In the genomic region with DNA sequence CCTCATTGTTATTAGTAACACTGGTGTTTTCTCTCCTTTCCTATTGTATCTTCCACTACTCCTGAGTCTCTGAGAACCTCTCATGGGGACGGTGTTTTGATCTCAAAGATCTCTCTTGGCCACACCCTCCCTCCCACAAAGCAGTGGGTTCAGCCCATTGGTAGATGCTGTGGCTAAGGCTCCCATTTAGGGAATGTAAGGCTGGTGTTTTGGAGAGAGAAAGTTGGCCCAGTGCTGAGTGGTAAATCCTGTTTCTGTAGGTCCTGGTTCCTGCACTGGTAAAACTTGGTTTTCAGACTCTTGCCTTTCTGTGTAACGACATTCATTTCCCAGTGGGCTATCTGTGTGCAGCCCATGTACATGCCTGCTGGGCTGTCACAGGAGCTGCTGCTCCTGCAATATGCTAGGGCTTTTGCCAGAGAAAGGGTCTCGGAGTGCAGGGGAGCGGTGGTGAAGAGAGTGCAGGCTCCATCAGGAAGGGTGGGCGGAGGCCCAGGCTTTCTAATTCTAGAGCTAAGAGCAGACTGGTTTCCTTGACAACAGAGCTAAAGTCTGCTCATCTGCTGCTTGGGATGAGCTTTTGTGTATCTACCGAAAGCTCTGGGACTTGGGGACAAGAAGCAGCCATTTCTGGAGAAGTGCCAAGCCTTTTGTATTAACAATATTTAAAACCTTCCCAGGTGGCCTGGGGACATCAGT, we compare ENCODE assay signal across 10 mouse cellular contexts. TPM values are rescaled to one million over a fixed set of nuclear protein-coding genes. Genes with fewer than 3 reads are reported as not detected.
DNase-seq lines count a peak whose midpoint lies in the region; ATAC-seq and TF ChIP-seq lines count a peak whose summit lies in the region.
"Had no signal": no experiment of that assay in that cellular context is flagged by ENCODE, and none has a peak within 500 bp of the region (broad histone marks: within the 10 kb centered on the region; RNA-seq: fewer than 3 reads in every experiment).

No protein-coding gene starts in this region.

- DNase-seq in limb, embryonic 14.5 days (ENCODE audit: low spot score) = peak; percentile 45
- no peak for DNase-seq in limb, embryonic 10.5 days (ENCODE audit: low spot score)
- peak; percentile 80 for DNase-seq in hindbrain, embryonic 14.5 days (ENCODE audit: low spot score)
- DNase-seq in left cerebral cortex, postnatal 25 days (ENCODE audit: low spot score in 2 of 2) = peak; percentile 84 to 95
- DNase-seq in right cerebral cortex, postnatal 36 days (ENCODE audit: low spot score in 2 of 2) = peak; percentile 82 to 86
- DNase-seq in gastrocnemius, adult 18-20 months (ENCODE audit: low spot score) = no peak
- DNase-seq in lung, postnatal 4 days = no peak
- DNase-seq: lung, postnatal 10 days had no signal

- no peak for TF ChIP-seq POLR2A in limb, embryonic 14.5 days (IDR thresholded peaks at IDR 0.05; ENCODE audit: borderline replicate concordance, extremely low read depth, insufficient read depth, insufficient read length)

- H3K4me2 ChIP-seq in limb, embryonic 14.5 days (replicated peaks; ENCODE audit: low read depth, low read length, severe bottlenecking) = no peak overlapping the region
- H3K4me2 ChIP-seq in hindbrain, embryonic 14.5 days (replicated peaks) = peak overlapping the region; percentile 17
- H3K4me2 ChIP-seq: embryonic facial prominence, embryonic 12.5 days had no signal

- H3K9ac ChIP-seq in limb, embryonic 14.5 days (ENCODE audit: low read depth, low read length, severe bottlenecking) = no peak overlapping the region
- H3K9ac ChIP-seq in hindbrain, embryonic 14.5 days = no peak overlapping the region
- H3K9ac ChIP-seq: embryonic facial prominence, embryonic 12.5 days had no signal

- no peaks in the 10 kb centered on the region for H3K36me3 ChIP-seq in limb, embryonic 14.5 days (ENCODE audit: control insufficient read depth, insufficient read depth, low read length)
- H3K36me3 ChIP-seq in limb, embryonic 10.5 days = no peaks in the 10 kb centered on the region
- H3K36me3 ChIP-seq in hindbrain, embryonic 14.5 days (replicated peaks; ENCODE audit: control insufficient read depth, insufficient read depth) = no peaks in the 10 kb centered on the region
- H3K36me3 ChIP-seq: embryonic facial prominence, embryonic 12.5 days had no signal

- H3K4me3 ChIP-seq in limb, embryonic 14.5 days (replicated peaks; ENCODE audit: low read length) = no peak overlapping the region
- H3K4me3 ChIP-seq in limb, embryonic 10.5 days = no peak overlapping the region
- H3K4me3 ChIP-seq in hindbrain, embryonic 14.5 days (replicated peaks; ENCODE audit: low read length) = no peak overlapping the region
- H3K4me3 ChIP-seq: embryonic facial prominence, embryonic 12.5 days had no signal

- WGBS in limb, embryonic 14.5 days = 51% methylated on average over 6 of the region's 6 CpGs
- WGBS in limb, embryonic 10.5 days = 62% methylated on average over 6 of the region's 6 CpGs
- 9% methylated on average over 6 of the region's 6 CpGs for WGBS in hindbrain, embryonic 14.5 days

- H3K4me1 ChIP-seq in limb, embryonic 14.5 days (ENCODE audit: control insufficient read depth, insufficient read depth, low read length) = no peaks in the 10 kb centered on the region
- peaks cover 6% of the 10 kb centered on the region for H3K4me1 ChIP-seq in limb, embryonic 10.5 days
- peaks cover 82% of the 10 kb centered on the region for H3K4me1 ChIP-seq in hindbrain, embryonic 14.5 days (replicated peaks; ENCODE audit: control insufficient read depth, insufficient read depth, low read length)
- H3K4me1 ChIP-seq: embryonic facial prominence, embryonic 12.5 days had no signal

- no peak overlapping the region for H3K27ac ChIP-seq in limb, embryonic 14.5 days (replicated peaks; ENCODE audit: low read depth, low read length)
- no peak overlapping the region for H3K27ac ChIP-seq in limb, embryonic 10.5 days
- peak overlapping the region; percentile 92 for H3K27ac ChIP-seq in hindbrain, embryonic 14.5 days
- H3K27ac ChIP-seq: embryonic facial prominence, embryonic 12.5 days had no signal

- H3K9me3 ChIP-seq in limb, embryonic 14.5 days (ENCODE audit: control insufficient read depth, low read length) = no peaks in the 10 kb centered on the region
- H3K9me3 ChIP-seq in limb, embryonic 10.5 days (replicated peaks) = no peaks in the 10 kb centered on the region
- H3K9me3 ChIP-seq in hindbrain, embryonic 14.5 days (ENCODE audit: control insufficient read depth, low read length) = no peaks in the 10 kb centered on the region
- H3K9me3 ChIP-seq: embryonic facial prominence, embryonic 12.5 days had no signal

- intact Hi-C loops in left cerebral cortex, postnatal 25 days (cut with DNase I) = loop anchor here (5.0 kb wide), 1 partner anchor 38 kb away; no protein-coding TSS in a partner anchor

- H3K27me3 ChIP-seq in limb, embryonic 14.5 days (ENCODE audit: control insufficient read depth, insufficient read depth, low read length) = no peaks in the 10 kb centered on the region
- H3K27me3 ChIP-seq in limb, embryonic 10.5 days (ENCODE audit: low read depth, poor library complexity, severe bottlenecking) = no peaks in the 10 kb centered on the region
- no peaks in the 10 kb centered on the region for H3K27me3 ChIP-seq in hindbrain, embryonic 14.5 days (ENCODE audit: control insufficient read depth, insufficient read depth, low read length)
- H3K27me3 ChIP-seq: embryonic facial prominence, embryonic 12.5 days had no signal

- ATAC-seq in limb, embryonic 14.5 days (ENCODE audit: low FRiP score, low read depth) = no peak
- ATAC-seq in hindbrain, embryonic 14.5 days (ENCODE audit: low FRiP score) = peak; percentile 74
- ATAC-seq in megakaryocyte-erythroid progenitor cell, adult 5-6 weeks (replicated peaks; ENCODE audit: low FRiP score, low TSS enrichment, poor library complexity, severe bottlenecking) = no peak

RNA-seq across cellular contexts. Expression of gene Add2, which starts 36.0 kb away (rescaled TPM):
- polyA plus RNA-seq in limb, embryonic 14.5 days (2012; rRNA removed) = 2.3 and 2.6 TPM in 2 replicates
- 1.4 and 2.6 TPM in 2 replicates for polyA plus RNA-seq in limb, embryonic 14.5 days (2014; fragmentation: Nextera tagmentation; extraction: Ambion mirVana)
- polyA plus RNA-seq in limb, embryonic 10.5 days (2016; fragmentation: Nextera tagmentation; extraction: Ambion mirVana) = 6.1 and 7.7 TPM in 2 replicates
- 102 and 111 TPM in 2 replicates for polyA plus RNA-seq in hindbrain, embryonic 14.5 days (2014; fragmentation: Nextera tagmentation; extraction: Ambion mirVana)
- 100 to 1,000 TPM; 232 to 242 TPM for total RNA-seq in left cerebral cortex, postnatal 25 days (2021)
- 109 and 115 TPM in 2 replicates for total RNA-seq in megakaryocyte-erythroid progenitor cell, adult 5-6 weeks (2014; fragmentation: Nextera tagmentation)
- total RNA-seq in megakaryocyte-erythroid progenitor cell, adult 5-6 weeks (2017) = 66.5 and 114 TPM in 2 replicates
- not detected for total RNA-seq in gastrocnemius, adult 18-20 months (2021)

RNA-seq across cellular contexts. Expression of gene Figla, which starts 48.5 kb away (rescaled TPM):
- polyA plus RNA-seq in limb, embryonic 14.5 days (2012; rRNA removed) = not detected in 2 replicates
- polyA plus RNA-seq in limb, embryonic 14.5 days (2014; fragmentation: Nextera tagmentation; extraction: Ambion mirVana) = not detected in 2 replicates
- not detected in 2 replicates for polyA plus RNA-seq in limb, embryonic 10.5 days (2016; fragmentation: Nextera tagmentation; extraction: Ambion mirVana)
- not detected in 2 replicates for polyA plus RNA-seq in hindbrain, embryonic 14.5 days (2014; fragmentation: Nextera tagmentation; extraction: Ambion mirVana)
- total RNA-seq in left cerebral cortex, postnatal 25 days (2021) = not detected
- not detected in 2 replicates for total RNA-seq in megakaryocyte-erythroid progenitor cell, adult 5-6 weeks (2014; fragmentation: Nextera tagmentation)
- total RNA-seq in megakaryocyte-erythroid progenitor cell, adult 5-6 weeks (2017) = not detected in 2 replicates
- total RNA-seq in gastrocnemius, adult 18-20 months (2021) = not detected
- polyA plus RNA-seq: embryonic facial prominence, embryonic 12.5 days had no signal

Comparison
In these comparisons a context has a peak if more than half of its experiments do, and no peak if none do; other contexts are left out.
1. DNase-seq: peak in limb, embryonic 14.5 days (single experiment), hindbrain, embryonic 14.5 days (single experiment), left cerebral cortex, postnatal 25 days (2 of 2) and right cerebral cortex, postnatal 36 days (2 of 2); none in limb, embryonic 10.5 days (single experiment), gastrocnemius, adult 18-20 months (single experiment) and lung, postnatal 4 days (0 of 2).
2. RNA of gene Add2, which starts 36.0 kb away (total RNA-seq): 232 to 242 TPM in left cerebral cortex, postnatal 25 days and 66.5 to 115 TPM in megakaryocyte-erythroid progenitor cell, adult 5-6 weeks; not detected in gastrocnemius, adult 18-20 months; every median in the first group is over 10 times any median in the second.